Mouse (Mus musculus): ENCODE data around the gene Slc30a7. TPM values are rescaled to one million over a fixed set of nuclear protein-coding genes. Genes with fewer than 3 reads are reported as not detected.

Gene Slc30a7
- polyA plus RNA-seq, 1 experiment from 2014 or later = 37.0 TPM

DNA sequence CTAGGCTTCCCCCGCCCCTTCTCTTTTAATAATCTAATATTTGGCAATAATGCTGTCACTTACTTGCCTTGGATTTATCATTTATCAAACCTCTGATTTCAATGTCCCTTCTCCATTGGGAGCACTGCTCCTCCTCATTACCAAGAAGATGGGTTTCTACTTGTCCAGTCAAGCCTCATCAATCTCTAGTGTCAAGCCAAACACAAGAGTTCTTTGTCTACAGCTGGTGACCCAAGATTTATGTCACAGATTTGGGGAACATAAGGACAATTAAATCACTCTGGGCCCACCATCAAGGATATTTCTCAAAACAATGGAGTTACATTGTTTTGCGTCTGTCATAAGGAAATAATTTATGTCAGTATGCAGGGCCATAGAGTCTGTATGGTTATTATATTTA, 114.0 kb downstream of the Slc30a7 start:
- Histone ChIP-seq H3K4me1 (ENCODE audit: control insufficient read depth, insufficient read depth, low read length) (0 out of 2 replicates have a peak, but pooled peaks cover 3% of the 10 kb centered on the region), H3K9me3 (ENCODE audit: control insufficient read depth, low read depth, low read length) (no peaks in the 10 kb centered on the region), H3K9ac (replicated peaks; ENCODE audit: low read depth, low read length) (no peak overlapping the region), H3K27me3 (ENCODE audit: control insufficient read depth, insufficient read depth, low read length) (no peaks in the 10 kb centered on the region), H3K36me3 (ENCODE audit: control insufficient read depth, insufficient read depth, low read length) (peaks cover 3% of the 10 kb centered on the region; the same call in 1 of the 2 replicates), H3K27ac (ENCODE audit: low read length) (no peak overlapping the region), H3K4me2 (replicated peaks; ENCODE audit: low read depth, low read length) (no peak overlapping the region), H3K4me3 (ENCODE audit: low read depth, low read length) (no peak overlapping the region)
- WGBS = 85% methylated on average over 2 of the region's 2 CpGs
- ATAC-seq (ENCODE audit: insufficient number of reproducible peaks, insufficient read depth, low FRiP score, low read depth) = no peak

DNA sequence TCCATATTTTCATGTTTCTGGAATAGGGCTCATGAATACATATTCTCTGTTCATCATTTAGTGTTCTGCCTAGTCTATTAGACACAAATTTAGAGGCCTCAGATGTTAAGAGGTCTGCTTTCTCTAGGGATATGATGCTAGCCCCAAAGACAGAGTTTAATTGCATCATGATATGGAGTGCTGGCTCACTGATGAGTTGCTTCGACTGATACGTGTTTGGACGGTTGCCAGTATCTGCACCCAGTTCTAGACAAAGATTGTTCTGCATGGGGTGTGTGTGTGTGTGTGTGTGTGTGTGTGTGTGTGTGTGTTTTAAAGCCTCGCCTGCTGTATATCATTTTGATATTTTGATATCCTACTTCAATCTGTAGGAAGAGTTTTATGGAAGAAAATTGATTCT, 114.9 kb downstream of the Slc30a7 start:
- H3K9ac ChIP-seq (replicated peaks; ENCODE audit: low read depth, low read length) = no peak overlapping the region
- WGBS = 85% methylated on average over 4 of the region's 4 CpGs
- H3K4me1 ChIP-seq (ENCODE audit: control insufficient read depth, insufficient read depth, low read length) = 0 out of 2 replicates have a peak, but pooled peaks cover 3% of the 10 kb centered on the region
- H3K27me3 ChIP-seq (ENCODE audit: control insufficient read depth, insufficient read depth, low read length) = no peaks in the 10 kb centered on the region
- H3K9me3 ChIP-seq (ENCODE audit: control insufficient read depth, low read depth, low read length) = no peaks in the 10 kb centered on the region
- H3K4me3 ChIP-seq (ENCODE audit: low read depth, low read length) = no peak overlapping the region
- no peak for ATAC-seq (ENCODE audit: insufficient number of reproducible peaks, insufficient read depth, low FRiP score, low read depth)
- H3K36me3 ChIP-seq (ENCODE audit: control insufficient read depth, insufficient read depth, low read length) = peaks cover 3% of the 10 kb centered on the region; the same call in 1 of the 2 replicates
- H3K27ac ChIP-seq (ENCODE audit: low read length) = no peak overlapping the region
- H3K4me2 ChIP-seq (replicated peaks; ENCODE audit: low read depth, low read length) = no peak overlapping the region

Small RNA genes within 50 kb of the gene (microRNA-seq; reads per million reads assigned to microRNA genes)
- gene Mir669n = not detected

Other genes with a start within 250 kb of the Slc30a7 start
- gene Dph5, start 119.6 kb downstream of the Slc30a7 start, polyA plus RNA-seq (2014; fragmentation: Nextera tagmentation; extraction: Ambion mirVana) = 30.3 and 30.8 TPM in 2 replicates
- gene Extl2, start 56 bp upstream of the Slc30a7 start, polyA plus RNA-seq (2014; fragmentation: Nextera tagmentation; extraction: Ambion mirVana) = 26.9 and 28.9 TPM in 2 replicates
- gene Vcam1, start 122.3 kb upstream of the Slc30a7 start, polyA plus RNA-seq (2014; fragmentation: Nextera tagmentation; extraction: Ambion mirVana) = 68.1 and 70.0 TPM in 2 replicates
- gene Gpr88, start 246.1 kb upstream of the Slc30a7 start, polyA plus RNA-seq (2014; fragmentation: Nextera tagmentation; extraction: Ambion mirVana) = 2.1 and 3.7 TPM in 2 replicates